Mouse (Mus musculus): ENCODE measurements at regions not wholly inside any gene's neighbourhood (a gene's known extent, or its start where the extent isn't known, plus 50 kb on each side); places are given as distances from the start of the nearest gene placed in this dataset.

- DNase-seq (ENCODE audit: low read depth, low spot score) = no peak
These were observed 237.1 kb downstream of the Rps15a start for GRCm38 (mm10) chr7:117878903-117879302.

- no peak for DNase-seq (ENCODE audit: low read depth, low spot score)
These were observed 240.7 kb downstream of the Rps15a start for GRCm38 (mm10) chr7:117875241-117875640.

DNA sequence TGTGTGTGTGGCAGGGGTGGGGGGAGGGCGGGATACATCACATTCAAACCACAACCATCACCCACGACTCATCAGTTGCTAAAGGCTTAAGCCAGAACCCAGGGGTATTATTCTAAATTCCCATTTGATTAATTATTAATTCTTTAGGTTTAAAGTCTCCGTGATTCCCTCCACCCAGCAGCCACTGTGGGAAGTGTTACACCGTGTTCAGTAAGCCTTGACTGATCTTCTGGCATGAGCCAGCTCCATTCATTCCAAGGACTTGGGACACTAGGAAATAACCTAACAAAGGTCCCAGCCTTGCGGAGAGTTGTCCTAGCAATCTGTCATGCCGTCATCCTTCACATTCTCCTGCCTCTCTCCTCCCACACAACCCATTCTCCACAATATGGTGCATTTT is 256.6 kb downstream of the Rps15a start:
- no peak for DNase-seq (ENCODE audit: low read depth, low spot score)

- no peak for DNase-seq (ENCODE audit: low read depth, low spot score)
These were observed 260.0 kb downstream of the Rps15a start for GRCm38 (mm10) chr7:117855955-117856354.

GRCm38 (mm10) chr7:117853716-117854115 is 262.3 kb downstream of the Rps15a start:
- no peak for DNase-seq (ENCODE audit: low read depth, low spot score)

DNA sequence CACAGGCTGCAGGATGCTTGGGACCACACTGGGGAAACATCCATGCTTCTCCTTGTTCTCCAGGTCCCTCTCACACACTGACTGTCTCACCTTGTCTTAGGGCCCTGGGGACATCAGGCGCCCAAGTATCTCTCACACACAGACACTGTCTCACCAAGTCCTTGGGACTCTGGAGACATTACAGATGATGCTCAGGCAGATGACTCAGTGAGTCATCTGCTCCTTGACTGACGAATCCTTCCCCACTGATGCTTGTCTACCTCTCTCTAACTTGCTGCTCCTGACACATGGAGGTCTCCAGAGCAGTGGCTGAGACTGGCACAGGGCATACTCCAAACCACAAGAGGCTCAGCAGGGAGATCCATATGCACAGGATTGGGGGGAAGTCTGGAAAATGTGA is 263.1 kb downstream of the Rps15a start:
- DNase-seq (ENCODE audit: low read depth, low spot score) = no peak

GRCm38 (mm10) chr7:117850822-117851221 is 265.2 kb downstream of the Rps15a start:
- no peak for DNase-seq (ENCODE audit: low read depth, low spot score)

- DNase-seq (ENCODE audit: low read depth, low spot score) = no peak
These were observed 269.9 kb downstream of the Rps15a start for GRCm38 (mm10) chr7:117846041-117846440.

DNA sequence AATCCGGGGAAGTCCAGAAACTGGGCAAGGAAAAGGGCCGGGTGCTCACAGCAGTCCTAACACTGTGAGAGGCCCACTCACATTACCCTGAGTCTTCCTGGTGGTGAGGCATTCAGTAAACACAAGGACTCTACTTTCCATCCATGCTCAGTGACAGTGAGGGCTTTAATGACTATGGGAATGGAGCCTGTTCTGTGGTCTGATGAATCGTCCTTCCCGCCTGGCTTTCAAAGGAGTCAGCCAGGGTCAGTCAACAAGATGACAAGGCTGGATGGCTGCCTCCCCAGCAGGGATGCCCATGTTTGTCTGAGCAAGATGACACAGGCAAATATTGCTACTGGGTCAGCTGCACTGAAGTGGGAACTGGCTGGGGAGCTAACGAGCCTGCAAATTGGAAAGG is 273.2 kb downstream of the Rps15a start:
- DNase-seq (ENCODE audit: low read depth, low spot score) = no peak

DNA sequence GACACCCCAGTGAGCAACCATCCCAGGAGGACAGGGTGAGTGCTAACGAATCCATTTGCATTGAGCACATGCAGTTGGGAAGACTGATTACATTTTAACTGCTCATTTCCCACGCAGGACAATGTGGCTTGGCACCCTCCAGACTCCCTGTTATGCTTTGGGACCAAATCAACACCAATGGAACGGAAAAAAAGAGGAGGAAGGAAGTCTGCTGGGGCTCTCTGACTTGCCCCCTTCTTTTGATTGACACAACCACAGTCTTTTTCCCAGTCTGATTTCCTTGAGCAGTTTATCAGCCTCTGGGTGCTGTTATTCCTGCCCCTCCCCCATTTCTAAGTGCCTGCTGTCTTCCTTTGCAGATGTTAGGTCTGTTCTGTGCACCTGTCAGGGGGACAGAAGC is 321.0 kb downstream of the Rps15a start:
- DNase-seq (ENCODE audit: low read depth, low spot score) = no peak

GRCm38 (mm10) chr7:117793991-117794390 is 322.0 kb downstream of the Rps15a start:
- DNase-seq (ENCODE audit: low read depth, low spot score) = no peak

- no peak for DNase-seq (ENCODE audit: low read depth, low spot score)
These were observed 323.5 kb downstream of the Rps15a start for GRCm38 (mm10) chr7:117792456-117792855.

DNA sequence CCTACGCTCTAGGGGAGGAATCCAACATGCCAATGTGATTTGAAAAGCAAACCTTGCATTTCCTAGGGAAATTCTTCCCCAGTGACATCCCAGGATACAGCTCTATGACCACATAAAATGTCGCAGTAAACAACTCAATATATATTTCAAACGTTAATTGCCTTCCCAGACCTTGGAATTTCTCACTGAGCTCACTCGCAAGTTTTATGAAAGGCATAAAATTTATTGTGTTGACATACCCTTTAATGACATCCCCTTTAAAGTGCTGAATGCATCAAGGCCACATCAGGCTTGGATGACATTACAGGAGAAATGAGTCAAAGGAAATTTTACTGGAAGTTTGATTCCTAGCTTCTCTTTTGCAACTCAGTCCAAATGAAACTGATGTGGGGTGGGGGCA is 337.0 kb downstream of the Rps15a start:
- no peak for DNase-seq (ENCODE audit: low read depth, low spot score)

DNA sequence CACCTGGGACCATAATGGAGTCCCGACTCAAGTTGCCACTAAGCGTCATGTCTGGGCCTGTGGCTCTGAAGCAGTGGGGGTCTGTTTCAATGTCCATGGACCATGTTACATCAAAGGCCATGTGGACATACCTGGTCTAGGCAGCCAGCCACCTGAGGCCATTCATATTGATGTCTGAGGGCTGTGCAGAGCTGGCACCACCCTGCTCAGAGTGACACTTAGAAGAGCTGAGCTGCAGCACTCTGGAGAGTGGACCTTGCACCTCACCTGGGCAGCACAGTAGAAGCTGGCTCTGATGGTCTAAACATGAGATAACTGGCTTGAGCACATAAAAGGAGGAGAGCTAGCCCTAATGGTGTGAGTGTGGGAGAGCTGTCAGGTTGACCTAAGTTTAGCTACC is 338.1 kb downstream of the Rps15a start:
- DNase-seq (ENCODE audit: low read depth, low spot score) = no peak

GRCm38 (mm10) chr7:117771836-117772235 is 344.2 kb downstream of the Rps15a start:
- no peak for DNase-seq (ENCODE audit: low read depth, low spot score)

- peak; percentile 15 for DNase-seq (ENCODE audit: low read depth, low spot score)
These were observed 356.5 kb downstream of the Rps15a start for GRCm38 (mm10) chr7:117759506-117759905.

DNA sequence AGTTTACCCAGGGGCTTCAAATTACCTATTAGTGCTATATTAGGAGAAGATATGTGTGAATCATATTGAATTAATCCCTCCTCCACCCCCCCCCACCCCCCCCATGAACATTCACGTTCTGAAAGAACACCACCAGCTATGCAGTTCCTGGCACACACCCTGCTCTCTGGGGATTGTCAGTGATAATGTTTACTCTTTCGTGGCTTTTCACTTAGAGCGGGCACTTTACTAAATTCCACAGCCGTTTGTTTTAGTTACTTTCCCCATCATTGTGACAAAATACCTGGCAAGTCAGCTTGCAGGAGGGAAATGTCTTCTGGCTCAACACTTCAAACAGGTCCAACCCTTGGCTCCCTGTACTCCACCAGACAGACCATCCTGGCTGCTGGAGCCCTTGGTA is 359.0 kb downstream of the Rps15a start:
- DNase-seq (ENCODE audit: low read depth, low spot score) = no peak

- no peak for DNase-seq (ENCODE audit: low read depth, low spot score)
These were observed 360.2 kb downstream of the Rps15a start for GRCm38 (mm10) chr7:117755830-117756229.

DNA sequence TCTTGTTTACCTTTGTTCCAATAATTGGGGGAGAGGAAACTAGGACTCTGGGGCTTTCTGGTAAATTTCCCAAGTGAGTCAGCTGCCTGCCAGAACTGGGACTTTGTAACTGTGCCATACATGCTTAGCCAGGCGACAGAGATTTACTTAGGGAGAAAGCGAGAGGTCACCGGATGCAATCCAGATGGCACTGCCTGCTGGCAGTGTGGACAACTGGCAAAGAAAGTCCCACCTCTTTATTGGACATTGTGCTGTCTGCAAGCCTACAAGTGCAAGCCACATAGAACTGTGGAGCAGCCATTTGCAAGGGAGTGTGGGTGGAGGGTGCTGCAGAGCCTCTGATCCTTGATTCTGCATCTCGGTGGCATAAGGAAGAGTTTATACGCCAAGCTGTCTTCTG is 362.7 kb downstream of the Rps15a start:
- DNase-seq (ENCODE audit: low read depth, low spot score) = no peak

DNA sequence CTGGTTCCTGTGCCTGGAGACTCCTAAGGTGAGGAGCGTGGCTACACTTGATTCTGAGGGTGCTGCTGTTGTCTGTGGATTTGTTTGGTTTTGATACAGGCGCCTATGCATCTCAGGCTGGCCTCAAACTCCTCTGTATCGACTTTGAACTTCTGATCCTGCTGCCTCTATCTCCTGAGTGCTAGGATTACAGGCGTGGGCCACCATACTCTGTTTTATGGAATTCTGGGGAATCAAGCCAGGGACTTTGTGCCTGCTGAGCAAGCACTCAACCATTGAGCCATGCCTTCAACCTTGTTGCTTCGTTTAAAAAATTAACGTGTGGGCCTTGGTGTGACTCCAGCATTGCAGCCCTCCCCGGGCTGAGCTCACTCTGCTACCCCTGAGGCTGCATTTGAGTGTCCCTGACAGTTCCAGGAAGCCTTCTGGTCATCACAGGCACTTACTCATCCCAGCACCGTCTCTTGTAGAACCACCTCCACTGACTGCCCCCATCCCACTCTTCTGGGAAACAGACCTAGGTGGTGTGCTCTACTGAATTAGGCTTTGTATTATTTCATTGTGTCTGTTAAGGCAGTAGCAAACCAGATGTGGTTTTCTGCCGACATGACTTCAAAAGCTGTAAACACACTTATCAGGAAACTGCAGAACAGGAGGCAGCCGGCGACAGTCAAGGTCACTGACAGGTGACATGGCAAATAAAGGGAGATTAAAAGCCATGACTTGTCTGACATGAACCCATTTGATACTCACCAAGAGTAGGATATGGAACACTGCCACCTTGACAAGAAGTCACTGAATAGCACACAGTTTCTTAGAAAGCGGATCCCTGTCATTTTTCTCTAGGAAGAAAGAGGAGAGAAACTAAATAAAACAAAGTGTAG is 363.4 kb downstream of the Rps15a start:
- DNase-seq (ENCODE audit: low read depth, low spot score) = no peak

DNA sequence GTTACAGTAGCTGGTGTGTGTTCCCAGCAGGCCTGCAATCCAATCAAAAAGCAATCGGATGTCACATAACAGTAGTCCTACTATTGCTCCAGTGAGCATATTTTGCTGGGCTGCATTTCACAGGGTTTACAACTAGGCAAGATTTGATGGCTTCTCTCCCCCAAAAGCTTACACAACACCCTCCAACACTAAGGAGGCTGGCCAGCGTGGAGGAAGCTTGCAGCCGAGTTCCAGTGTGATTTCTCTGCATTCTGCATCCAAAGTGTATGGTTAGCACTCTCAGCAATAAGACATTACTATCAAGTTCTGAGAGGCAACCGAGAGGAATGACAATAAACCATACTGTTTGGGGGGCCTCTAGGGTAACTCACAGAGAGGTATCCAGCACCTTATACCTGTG is 367.2 kb downstream of the Xylt1 start:
- DNase-seq (ENCODE audit: low read depth, low spot score) = no peak

- no peak for DNase-seq (ENCODE audit: low read depth, low spot score)
These were observed 365.6 kb downstream of the Xylt1 start for GRCm38 (mm10) chr7:117746393-117746792.

GRCm38 (mm10) chr7:117739706-117740105 is 358.9 kb downstream of the Xylt1 start:
- no peak for DNase-seq (ENCODE audit: low read depth, low spot score)

GRCm38 (mm10) chr7:117735699-117736020 is 354.9 kb downstream of the Xylt1 start:
- DNase-seq (ENCODE audit: low read depth, low spot score) = no peak
